Mouse (Mus musculus): ENCODE data around the gene Atg9b.

- TF ChIP-seq POLR2A (IDR thresholded peaks at IDR 0.05; ENCODE audit: borderline replicate concordance, low read depth, low read length) (no peak), CTCF (IDR thresholded peaks at IDR 0.05; ENCODE audit: low read depth, low read length) (no peak)
These were observed 28.5 kb downstream of the Atg9b start for GRCm38 (mm10) chr5:24363467-24363866.
